Mouse (Mus musculus) gastrocnemius, postnatal 14 days (tissue): Measurements from ENCODE around the gene Ryr1. TPM values are rescaled to one million over a fixed set of nuclear protein-coding genes. Genes with fewer than 3 reads are reported as not detected.

Experiments
- DNase-seq: peaks from one replicate; pipeline ENCODE4 v3.0.0; 2021; ENCODE audit warnings: mixed read lengths
- intact Hi-C: fragments of 180-260 bp; cut with DNase I; formaldehyde crosslinking; loops from one replicate; pipeline ENCODE4 v1.15.1; 2025; ENCODE audit warnings: low total_unique reads
- total RNA-seq, 2 experiments: library from RNA; stranded (reverse); gene quantifications; 2 replicates each; pipeline ENCODE4 v1.2.3; 2021

Gene Ryr1
- total RNA-seq, 2 experiments from 2014 or later = 746 to 901 TPM

GRCm38 (mm10) chr7:29008714-29009113, 116.3 kb downstream of the Ryr1 start:
- intact Hi-C loops = no loop called here
- no peak for DNase-seq

GRCm38 (mm10) chr7:29008171-29008570, 116.8 kb downstream of the Ryr1 start:
- no peak for DNase-seq
- intact Hi-C loops = no loop called here

GRCm38 (mm10) chr7:29007224-29008101, 117.5 kb downstream of the Ryr1 start:
- DNase-seq = no peak
- intact Hi-C loops = no loop called here

- peak; percentile 65 for DNase-seq
- intact Hi-C loops = no loop called here
These were observed 124.1 kb downstream of the Ryr1 start for GRCm38 (mm10) chr7:29000651-29001605.

- no peak for DNase-seq
- intact Hi-C loops = no loop called here
These were observed 131.6 kb downstream of the Ryr1 start for GRCm38 (mm10) chr7:28993402-28993801.

GRCm38 (mm10) chr7:28992997-28993396, 132.0 kb downstream of the Ryr1 start:
- intact Hi-C loops = no loop called here
- no peak for DNase-seq

- intact Hi-C loops = no loop called here
- no peak for DNase-seq
These were observed 133.4 kb downstream of the Ryr1 start for GRCm38 (mm10) chr7:28991616-28992015.

- intact Hi-C loops = no loop called here
- no peak for DNase-seq
These were observed 134.2 kb downstream of the Ryr1 start for GRCm38 (mm10) chr7:28990766-28991273.

- DNase-seq = no peak
- intact Hi-C loops = no loop called here
These were observed 139.8 kb downstream of the Ryr1 start for GRCm38 (mm10) chr7:28985207-28985606.

GRCm38 (mm10) chr7:28984452-28984851, 140.5 kb downstream of the Ryr1 start:
- intact Hi-C loops = no loop called here
- DNase-seq = no peak

GRCm38 (mm10) chr7:28983849-28984248, 141.1 kb downstream of the Ryr1 start:
- no peak for DNase-seq
- intact Hi-C loops = no loop called here

GRCm38 (mm10) chr7:28983141-28983564, 141.8 kb downstream of the Ryr1 start:
- DNase-seq = no peak
- intact Hi-C loops = no loop called here

- DNase-seq = peak; percentile 36
- intact Hi-C loops = no loop called here
These were observed 142.5 kb downstream of the Ryr1 start for GRCm38 (mm10) chr7:28982274-28983013.

- DNase-seq = peak; percentile 97
- intact Hi-C loops = no loop called here
These were observed 143.2 kb downstream of the Ryr1 start, which contains the start of the genes Eif3k and Map4k1 for GRCm38 (mm10) chr7:28981651-28982273. Gene Eif3k, minus strand, starts transcription at chr7:28981864. Gene Map4k1, plus strand, starts transcription at chr7:28982050.

- DNase-seq = no peak
- intact Hi-C loops = no loop called here
These were observed 147.4 kb downstream of the Ryr1 start for GRCm38 (mm10) chr7:28977556-28977955.

- intact Hi-C loops = no loop called here
- DNase-seq = no peak
These were observed 152.0 kb downstream of the Ryr1 start for GRCm38 (mm10) chr7:28973025-28973424.

GRCm38 (mm10) chr7:28972542-28972985, 152.4 kb downstream of the Ryr1 start:
- DNase-seq = peak; percentile 81
- intact Hi-C loops = no loop called here

GRCm38 (mm10) chr7:28971770-28972269, 153.2 kb downstream of the Ryr1 start:
- DNase-seq = peak; percentile 56
- intact Hi-C loops = no loop called here

- no peak for DNase-seq
- intact Hi-C loops = no loop called here
These were observed 153.9 kb downstream of the Ryr1 start for GRCm38 (mm10) chr7:28971029-28971428.
